Mouse (Mus musculus) CH12.LX (cell line): ENCODE measurements around the gene Cdh16.

Source experiments
- CTCF ChIP-seq, 2 experiments: IDR thresholded peaks in 1 of 2; conservative IDR thresholded peaks in 1 of 2; 2 replicates each; pipeline ENCODE4 v1.5.1; 2011 to 2012; ENCODE audit warnings: low read depth in 2 of 2, low read length in 2 of 2, improper control_type of control experiment in 1 of 2, inconsistent platforms in 1 of 2, mild to moderate bottlenecking in 1 of 2, moderate library complexity in 1 of 2
- EP300 ChIP-seq: IDR thresholded peaks from 2 replicates; pipeline ENCODE4 v1.6.1; 2011; ENCODE audit warnings: low read length, improper control_type of control experiment
- MAFK ChIP-seq: IDR thresholded peaks from 2 replicates; pipeline ENCODE4 v1.6.1; 2011; ENCODE audit warnings: low read length, improper control_type of control experiment; ENCODE audit not compliant: insufficient replicate concordance
- MYC ChIP-seq: IDR thresholded peaks from 2 replicates; pipeline ENCODE4 v1.6.1; 2011; ENCODE audit warnings: low read depth, mild to moderate bottlenecking, improper control_type of control experiment, low read length
- NELFE ChIP-seq: IDR thresholded peaks from 2 replicates; pipeline ENCODE4 v1.6.1; 2011; ENCODE audit warnings: low read depth, low read length, improper control_type of control experiment
- NRF1 ChIP-seq: IDR thresholded peaks from 2 replicates; pipeline ENCODE4 v1.6.1; 2014; ENCODE audit warnings: low read depth, mild to moderate bottlenecking, inconsistent platforms, low read length, improper control_type of control experiment, moderate library complexity
- POLR2A ChIP-seq: IDR thresholded peaks from 2 replicates; pipeline ENCODE4 v1.6.1; 2011; ENCODE audit warnings: low read depth, mild to moderate bottlenecking, improper control_type of control experiment, low read length
- RCOR1 ChIP-seq: conservative IDR thresholded peaks from 2 replicates; pipeline ENCODE4 v1.6.1; 2012; ENCODE audit warnings: low read depth, mild to moderate bottlenecking, inconsistent platforms, low read length, improper control_type of control experiment
- ZNF384 ChIP-seq: IDR thresholded peaks from 2 replicates; pipeline ENCODE4 v1.6.1; 2012; ENCODE audit warnings: low read depth, low read length, improper control_type of control experiment, inconsistent platforms

GRCm38 (mm10) chr8:104609222-104609621 lies 15.0 kb downstream of the Cdh16 start:
- TF ChIP-seq NRF1, result no peak
- no peak for TF ChIP-seq CTCF (conservative IDR thresholded peaks at IDR 0.05 in 1 of 2, IDR thresholded peaks at IDR 0.05 in 1 of 2; ENCODE audit: low read depth in 2 of 2, low read length in 2 of 2)
- no peak for TF ChIP-seq MAFK
- no peak for TF ChIP-seq EP300
- TF ChIP-seq RCOR1, result no peak
- no peak for TF ChIP-seq NELFE
- TF ChIP-seq MYC, result no peak
- TF ChIP-seq POLR2A, result no peak
- no peak for TF ChIP-seq ZNF384
